Mouse (Mus musculus): ENCODE data around the gene C1qb. TPM values are rescaled to one million over a fixed set of nuclear protein-coding genes. Genes with fewer than 3 reads are reported as not detected.

Gene C1qb
- total and polyA plus RNA-seq, 3 experiments = not detected

- no peak within 1 kb of the TSS for H3K27ac ChIP-seq (ENCODE audit: insufficient read depth, low read depth)
- no peaks in the 10 kb centered on the region for H3K4me1 ChIP-seq (ENCODE audit: control insufficient read depth in 1 of 2, insufficient read depth in 2 of 2)
- no peak within 1 kb of the TSS for H3K4me3 ChIP-seq (replicated peaks in 1 of 3; ENCODE audit: low read depth in 2 of 3, low read length in 2 of 3, poor library complexity in 1 of 3)
- TF ChIP-seq JUND (conservative IDR thresholded peaks at IDR 0.05; ENCODE audit: low read depth, low read length) (no peak), IRF4 (IDR thresholded peaks at IDR 0.05; ENCODE audit: low read depth, low read length) (no peak), MAZ (IDR thresholded peaks at IDR 0.05; ENCODE audit: low read depth, low read length) (no peak), TBP (conservative IDR thresholded peaks at IDR 0.05; ENCODE audit: low read depth, low read length) (no peak), MYC (IDR thresholded peaks at IDR 0.05; ENCODE audit: low read depth, low read length) (no peak), RCOR1 (conservative IDR thresholded peaks at IDR 0.05; ENCODE audit: low read depth, low read length) (no peak), MEF2A (IDR thresholded peaks at IDR 0.05; ENCODE audit: borderline replicate concordance, low read depth, low read length) (no peak), ETS1 (conservative IDR thresholded peaks at IDR 0.05; ENCODE audit: low read depth, low read length) (no peak), UBTF (IDR thresholded peaks at IDR 0.05; ENCODE audit: low read depth, low read length) (no peak), EP300 (IDR thresholded peaks at IDR 0.05; ENCODE audit: low read length) (no peak), CTCF (conservative IDR thresholded peaks at IDR 0.05 in 1 of 2, IDR thresholded peaks at IDR 0.05 in 1 of 2; ENCODE audit: low read depth in 2 of 2, low read length in 2 of 2) (no peak), MAFK (IDR thresholded peaks at IDR 0.05; ENCODE audit: insufficient replicate concordance, low read length) (no peak), CHD2 (IDR thresholded peaks at IDR 0.05; ENCODE audit: low read length) (no peak), USF2 (conservative IDR thresholded peaks at IDR 0.05; ENCODE audit: low read depth, low read length) (no peak), ZMIZ1 (IDR thresholded peaks at IDR 0.05; ENCODE audit: low read depth, low read length) (no peak)
- peaks cover 85% of the 10 kb centered on the region for H3K27me3 ChIP-seq (replicated peaks)
- H3K79me2 ChIP-seq (replicated peaks; ENCODE audit: control insufficient read depth, extremely low read depth, insufficient read depth, poor library complexity, severe bottlenecking) = no peaks in the 10 kb centered on the region
- H3K9me3 ChIP-seq (replicated peaks; ENCODE audit: low read length) = no peaks in the 10 kb centered on the region
- no peak for DNase-seq (ENCODE audit: extremely low read depth)
- in situ Hi-C loops (cut with MboI; ENCODE audit: low pct_ligation_motif_present, low pct_unique_long_range_greater_than_20kb, low sequenced_read_pairs) (loop anchor here (5.0 to 10.0 kb wide), 2 partner anchors 84 to 386 kb away; no protein-coding TSS in a partner anchor), dilution Hi-C loops (cut with MboI; ENCODE audit: extremely low pct_ligation_motif_present, extremely low pct_unique_long_range_greater_than_20kb, low sequenced_read_pairs) (no loop called here)
- H3K4me2 ChIP-seq (ENCODE audit: insufficient read depth, low read depth, poor library complexity, severe bottlenecking) = no peak within 1 kb of the TSS
- H3K36me3 ChIP-seq (replicated peaks in 1 of 2; ENCODE audit: control insufficient read depth in 1 of 2, insufficient read depth in 1 of 2, low read length in 1 of 2) = no peaks in the 10 kb centered on the region
- H3K9ac ChIP-seq (ENCODE audit: insufficient read depth, low read depth) = no peak within 1 kb of the TSS
Measured at GRCm38 (mm10) chr4:136898637-136899036, 12.7 kb upstream of the C1qb start, which contains the start of gene C1qa. Gene C1qa (minus strand): TSS chr4:136898803.

DNA sequence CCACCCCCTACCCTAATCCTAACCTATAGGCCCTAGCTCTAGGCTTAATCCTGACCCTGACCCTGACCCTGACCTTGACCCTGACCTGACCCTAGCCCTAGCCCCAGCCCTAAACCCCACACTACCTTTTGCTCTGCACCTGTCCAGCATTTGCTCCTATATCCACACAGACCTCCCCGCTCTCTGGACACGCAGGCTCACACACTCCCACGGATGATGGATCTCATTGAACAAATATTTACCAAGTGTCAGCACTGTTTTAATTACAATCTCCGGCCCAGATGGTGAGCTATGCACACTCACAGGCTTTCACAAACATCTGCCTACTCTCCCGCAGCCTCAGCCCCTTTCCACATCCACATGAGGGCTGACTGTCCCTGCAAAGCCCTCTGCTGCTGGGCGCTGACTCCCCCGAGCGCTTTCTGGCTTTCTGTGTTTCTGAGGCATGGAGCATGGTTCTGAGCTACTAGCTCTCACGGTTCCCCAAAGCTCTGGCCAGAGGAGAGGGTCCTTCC, 12.2 kb upstream of the C1qb start:
- H3K9me3 ChIP-seq (replicated peaks; ENCODE audit: low read length) = no peaks in the 10 kb centered on the region
- H3K27me3 ChIP-seq (replicated peaks) = peaks cover 87% of the 10 kb centered on the region
- no peak overlapping the region for H3K4me2 ChIP-seq (ENCODE audit: insufficient read depth, low read depth, poor library complexity, severe bottlenecking)
- in situ Hi-C loops (cut with MboI; ENCODE audit: low pct_ligation_motif_present, low pct_unique_long_range_greater_than_20kb, low sequenced_read_pairs) (loop anchor here (5.0 to 10.0 kb wide), 2 partner anchors 84 to 387 kb away; no protein-coding TSS in a partner anchor), dilution Hi-C loops (cut with MboI; ENCODE audit: extremely low pct_ligation_motif_present, extremely low pct_unique_long_range_greater_than_20kb, low sequenced_read_pairs) (no loop called here)
- no peak overlapping the region for H3K4me3 ChIP-seq (replicated peaks in 1 of 3; ENCODE audit: low read depth in 2 of 3, low read length in 2 of 3, poor library complexity in 1 of 3)
- no peak overlapping the region for H3K9ac ChIP-seq (ENCODE audit: insufficient read depth, low read depth)
- no peaks in the 10 kb centered on the region for H3K79me2 ChIP-seq (replicated peaks; ENCODE audit: control insufficient read depth, extremely low read depth, insufficient read depth, poor library complexity, severe bottlenecking)
- TF ChIP-seq CTCF (conservative IDR thresholded peaks at IDR 0.05 in 1 of 2, IDR thresholded peaks at IDR 0.05 in 1 of 2; ENCODE audit: low read depth in 2 of 2, low read length in 2 of 2) (no peak), SMC3 (IDR thresholded peaks at IDR 0.05; ENCODE audit: low read depth, low read length) (no peak), JUND (conservative IDR thresholded peaks at IDR 0.05; ENCODE audit: low read depth, low read length) (no peak), JUN (IDR thresholded peaks at IDR 0.05; ENCODE audit: insufficient read depth, low read depth, low read length) (no peak), USF1 (IDR thresholded peaks at IDR 0.05; ENCODE audit: low read depth, low read length) (no peak), NRF1 (IDR thresholded peaks at IDR 0.05; ENCODE audit: low read depth, low read length) (no peak), EP300 (IDR thresholded peaks at IDR 0.05; ENCODE audit: low read length) (no peak), POLR2AphosphoS2 (IDR thresholded peaks at IDR 0.05; ENCODE audit: low read depth, low read length) (no peak), ZC3H11A (IDR thresholded peaks at IDR 0.05; ENCODE audit: low read depth, low read length) (no peak), RAD21 (IDR thresholded peaks at IDR 0.05; ENCODE audit: low read depth, low read length) (no peak), KAT2A (IDR thresholded peaks at IDR 0.05; ENCODE audit: insufficient replicate concordance, low read length) (no peak)
- H3K27ac ChIP-seq (ENCODE audit: insufficient read depth, low read depth) = no peak overlapping the region
- H3K36me3 ChIP-seq (replicated peaks in 1 of 2; ENCODE audit: control insufficient read depth in 1 of 2, insufficient read depth in 1 of 2, low read length in 1 of 2) = no peaks in the 10 kb centered on the region
- H3K4me1 ChIP-seq (ENCODE audit: control insufficient read depth in 1 of 2, insufficient read depth in 2 of 2) = no peaks in the 10 kb centered on the region
- DNase-seq (ENCODE audit: extremely low read depth) = no peak

Data from CH12.LX (cell line).